Mouse (Mus musculus): ENCODE measurements at regions not wholly inside any gene's neighbourhood (a gene's known extent, or its start where the extent isn't known, plus 50 kb on each side); places are given as distances from the start of the nearest gene placed in this dataset.
A peak's percentile ranks its signal among the peaks of the same experiment; 100 is the strongest.

- intact Hi-C loops (cut with DNase I): loop anchor here (5.0 kb wide), 1 partner anchor 108 kb away; no protein-coding TSS in a partner anchor
- Histone ChIP-seq H3K27ac (no peak overlapping the region), H3K4me3 (no peak overlapping the region)
- DNase-seq: no peak
- no peak for TF ChIP-seq CTCF (IDR thresholded peaks at IDR 0.05)
These were observed 368.1 kb downstream of the Cog6 start for GRCm38 (mm10) chr3:52648836-52649500.

GRCm38 (mm10) chr3:52647900-52648299 lies 369.1 kb downstream of the Cog6 start:
- Histone ChIP-seq H3K4me3 (no peak overlapping the region), H3K27ac (no peak overlapping the region)
- DNase-seq: no peak
- intact Hi-C loops (cut with DNase I): loop anchor here (5.0 kb wide), 1 partner anchor 109 kb away; no protein-coding TSS in a partner anchor
- TF ChIP-seq CTCF (IDR thresholded peaks at IDR 0.05): no peak

- H3K4me3 ChIP-seq: no peak overlapping the region
- H3K27ac ChIP-seq: peak overlapping the region; percentile 53
- no peak for TF ChIP-seq CTCF (IDR thresholded peaks at IDR 0.05)
- DNase-seq: no peak
- intact Hi-C loops (cut with DNase I): loop anchor here (5.0 kb wide), 1 partner anchor 110 kb away; no protein-coding TSS in a partner anchor
These were observed 369.8 kb downstream of the Cog6 start for GRCm38 (mm10) chr3:52647161-52647692.

- peak overlapping the region; percentile 85 for H3K27ac ChIP-seq
- DNase-seq: no peak
- no peak for TF ChIP-seq CTCF (IDR thresholded peaks at IDR 0.05)
- no peak overlapping the region for H3K4me3 ChIP-seq
- intact Hi-C loops (cut with DNase I): loop anchor here (5.0 kb wide), 1 partner anchor 112 kb away; no protein-coding TSS in a partner anchor
These were observed 371.9 kb downstream of the Cog6 start for GRCm38 (mm10) chr3:52645156-52645555.

- TF ChIP-seq CTCF (IDR thresholded peaks at IDR 0.05): no peak
- Histone ChIP-seq H3K27ac (peak overlapping the region; percentile 85), H3K4me3 (no peak overlapping the region)
- no peak for DNase-seq
- intact Hi-C loops (cut with DNase I): loop anchor here (5.0 kb wide), 2 partner anchors 37 to 113 kb away; no protein-coding TSS in a partner anchor
These were observed 372.6 kb downstream of the Cog6 start for GRCm38 (mm10) chr3:52644178-52645128.

- no peak for TF ChIP-seq CTCF (IDR thresholded peaks at IDR 0.05)
- intact Hi-C loops (cut with DNase I): loop anchor here (5.0 kb wide), 1 partner anchor 36 kb away; no protein-coding TSS in a partner anchor
- Histone ChIP-seq H3K27ac (peak overlapping the region; percentile 85), H3K4me3 (no peak overlapping the region)
- DNase-seq: no peak
These were observed 373.2 kb downstream of the Cog6 start for GRCm38 (mm10) chr3:52643796-52644177.

GRCm38 (mm10) chr3:52643100-52643551 lies 373.9 kb downstream of the Cog6 start:
- intact Hi-C loops (cut with DNase I): loop anchor here (5.0 kb wide), 1 partner anchor 36 kb away; no protein-coding TSS in a partner anchor
- H3K27ac ChIP-seq: peak overlapping the region; percentile 85
- TF ChIP-seq CTCF (IDR thresholded peaks at IDR 0.05): no peak
- no peak for DNase-seq
- no peak overlapping the region for H3K4me3 ChIP-seq

- intact Hi-C loops (cut with DNase I): loop anchor here (5.0 kb wide), 1 partner anchor 34 kb away; no protein-coding TSS in a partner anchor
- TF ChIP-seq CTCF (IDR thresholded peaks at IDR 0.05): no peak; the same call in 1 of the 2 replicates
- H3K4me3 ChIP-seq: no peak overlapping the region; the same call in 1 of the 2 replicates
- DNase-seq: peak; percentile 82
- peak overlapping the region; percentile 85 for H3K27ac ChIP-seq
These were observed 373.4 kb downstream of the Foxo1 start for GRCm38 (mm10) chr3:52641226-52642181.

GRCm38 (mm10) chr3:52640250-52641147 lies 372.4 kb downstream of the Foxo1 start:
- no peak for TF ChIP-seq CTCF (IDR thresholded peaks at IDR 0.05)
- Histone ChIP-seq H3K4me3 (peak overlapping the region; percentile 17; the same call in 1 of the 2 replicates), H3K27ac (peak overlapping the region; percentile 85)
- no peak for DNase-seq
- intact Hi-C loops (cut with DNase I): loop anchor here (5.0 kb wide), 1 partner anchor 33 kb away; no protein-coding TSS in a partner anchor

GRCm38 (mm10) chr3:52638816-52639215 lies 370.7 kb downstream of the Foxo1 start:
- TF ChIP-seq CTCF (IDR thresholded peaks at IDR 0.05): no peak
- DNase-seq: no peak
- H3K27ac ChIP-seq: no peak overlapping the region
- no peak overlapping the region for H3K4me3 ChIP-seq
- intact Hi-C loops (cut with DNase I): no loop called here
